Mouse (Mus musculus) urinary bladder, adult 18-20 months (tissue): ENCODE data around the gene Gpn3.

Source experiments
- DNase-seq, 2 experiments: peaks; one replicate each; pipeline ENCODE4 v3.0.0; 2022; ENCODE audit warnings: low spot score in 2 of 2, mixed read lengths in 2 of 2

Gpn3 gene

GRCm38 (mm10) chr5:122421271-122422068, 49.8 kb downstream of the Gpn3 start, which contains the start of gene Anapc7:
Gene Anapc7 (plus strand): TSS chr5:122421693.
- no peak for DNase-seq

GRCm38 (mm10) chr5:122422071-122422964, 50.6 kb downstream of the Gpn3 start:
- peak; percentile 82 to 97 for DNase-seq

- DNase-seq: no peak
Measured at GRCm38 (mm10) chr5:122423083-122423482, 51.4 kb downstream of the Gpn3 start.

GRCm38 (mm10) chr5:122425550-122425949, 53.9 kb downstream of the Gpn3 start:
- DNase-seq: no peak

GRCm38 (mm10) chr5:122430036-122430775, 58.5 kb downstream of the Gpn3 start:
- DNase-seq: no peak

- no peak for DNase-seq
Measured at GRCm38 (mm10) chr5:122431221-122431620, 59.5 kb downstream of the Gpn3 start.
